Mouse (Mus musculus): ENCODE measurements around the gene Ice1. TPM values are rescaled to one million over a fixed set of nuclear protein-coding genes. Genes with fewer than 3 reads are reported as not detected.

Ice1 gene
- polyA plus RNA-seq, 1 experiment from 2014 or later = 19.9 TPM

DNA sequence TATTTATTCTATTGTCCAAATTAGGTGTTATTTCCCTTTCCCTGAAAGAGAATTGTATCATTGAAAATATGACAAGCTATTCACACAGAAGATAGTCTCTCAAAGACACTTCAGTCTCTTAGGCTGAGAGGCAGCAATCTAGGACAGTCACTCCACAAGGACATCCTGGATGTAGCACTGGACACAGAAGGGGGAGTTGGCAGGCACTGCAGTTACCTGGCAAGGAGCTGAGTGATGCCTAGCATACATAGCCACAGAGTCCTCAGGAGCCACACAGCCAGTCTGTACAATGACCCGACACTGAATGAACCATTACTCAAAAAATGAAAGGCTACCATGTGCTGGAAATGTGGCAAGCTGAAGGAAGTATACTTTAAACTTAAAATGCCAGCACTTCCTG is 35.9 kb downstream of the Ice1 start:
- H3K9me3 ChIP-seq (replicated peaks) = no peaks in the 10 kb centered on the region
- WGBS = 87% methylated on average over 1 of the region's 1 CpGs
- H3K36me3 ChIP-seq = peaks cover 94% of the 10 kb centered on the region
- no peak overlapping the region for H3K4me2 ChIP-seq
- no peak overlapping the region for H3K4me3 ChIP-seq (replicated peaks)
- H3K4me1 ChIP-seq = no peaks in the 10 kb centered on the region
- no peak for ATAC-seq (replicated peaks; ENCODE audit: low FRiP score)
- H3K9ac ChIP-seq = no peak overlapping the region
- H3K27ac ChIP-seq = no peak overlapping the region
- no peaks in the 10 kb centered on the region for H3K27me3 ChIP-seq

DNA sequence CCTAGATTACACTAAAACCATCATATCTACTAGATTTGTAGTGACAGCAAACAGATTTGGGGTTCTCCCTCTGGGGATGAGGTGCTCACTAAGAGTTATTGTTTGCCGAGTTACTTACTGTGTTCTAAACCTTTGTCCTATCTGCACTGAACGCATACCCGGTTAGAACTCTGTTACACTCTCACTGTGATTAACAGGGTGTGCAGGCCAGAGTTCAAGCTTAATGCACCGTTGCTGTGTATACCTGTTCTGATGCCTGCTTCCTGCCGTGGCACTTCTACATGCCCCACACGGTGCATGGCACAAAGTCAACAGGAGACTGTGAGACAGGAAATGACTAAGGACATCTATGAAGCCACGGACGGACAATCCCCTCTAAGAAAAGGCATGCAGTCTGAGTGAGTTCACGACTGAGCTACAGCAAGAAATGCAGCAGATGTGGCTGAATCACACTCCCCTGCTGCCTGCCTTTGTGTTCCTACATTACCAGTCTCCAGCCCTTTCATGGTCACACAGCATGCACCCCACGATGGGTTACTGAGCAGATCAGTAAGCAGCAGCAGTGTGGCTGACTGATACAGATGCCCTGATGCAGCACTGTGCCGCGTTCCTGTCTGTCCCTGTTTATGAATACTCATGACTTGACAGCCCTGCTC is 37.3 kb downstream of the Ice1 start:
- Histone ChIP-seq H3K4me3 (replicated peaks) (no peak overlapping the region), H3K9ac (no peak overlapping the region), H3K36me3 (peaks cover 94% of the 10 kb centered on the region), H3K4me1 (no peaks in the 10 kb centered on the region), H3K27me3 (no peaks in the 10 kb centered on the region), H3K4me2 (no peak overlapping the region), H3K27ac (peak overlapping the region; percentile 51), H3K9me3 (replicated peaks) (no peaks in the 10 kb centered on the region)
- ATAC-seq (replicated peaks; ENCODE audit: low FRiP score) = peak; percentile 76
- 72% methylated on average over 12 of the region's 12 CpGs for WGBS

DNA sequence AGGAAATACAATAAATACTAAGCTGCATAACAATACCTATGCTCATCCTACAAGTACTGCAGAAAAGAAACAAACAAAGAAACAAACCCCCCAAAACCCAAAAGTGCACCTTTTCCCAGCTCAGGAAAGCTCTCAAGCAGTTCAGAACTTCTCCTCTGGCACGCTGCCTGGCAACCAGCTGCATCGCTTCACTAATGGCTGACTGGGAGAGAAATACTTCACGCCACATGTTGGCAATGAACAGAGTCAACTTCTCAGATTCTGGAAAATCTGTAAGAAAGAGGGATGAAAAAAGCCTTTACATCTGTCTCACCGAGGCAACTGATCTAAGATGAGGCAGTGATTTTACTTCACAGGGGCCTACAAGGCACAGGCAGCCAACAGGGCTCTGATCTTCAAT is 38.5 kb downstream of the Ice1 start:
- 79% methylated on average over 4 of the region's 4 CpGs for WGBS
- peaks cover 94% of the 10 kb centered on the region for H3K36me3 ChIP-seq

DNA sequence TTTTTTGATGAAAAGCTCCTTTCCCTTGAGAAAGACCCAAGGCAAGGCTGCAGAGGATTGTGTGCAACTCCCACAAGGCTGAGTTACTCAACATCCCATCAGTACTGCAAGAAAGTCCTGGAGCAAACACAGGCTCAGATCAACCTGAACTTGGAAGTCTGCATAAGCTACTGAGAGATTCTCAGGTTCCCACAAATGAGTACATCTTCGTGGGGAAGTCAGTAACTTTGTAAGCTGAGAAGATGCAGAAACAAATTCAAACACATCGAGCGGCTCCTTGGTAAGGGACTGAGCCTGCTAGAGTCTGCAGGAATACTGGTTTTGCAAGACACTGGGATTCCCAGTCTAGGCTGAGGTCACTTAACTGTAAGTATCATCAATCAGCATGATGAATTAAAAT is 40.5 kb downstream of the Ice1 start:
- Histone ChIP-seq H3K27ac (no peak overlapping the region), H3K27me3 (no peaks in the 10 kb centered on the region), H3K4me1 (no peaks in the 10 kb centered on the region), H3K9me3 (replicated peaks) (no peaks in the 10 kb centered on the region), H3K4me3 (replicated peaks) (no peak overlapping the region), H3K36me3 (peaks cover 94% of the 10 kb centered on the region), H3K9ac (no peak overlapping the region), H3K4me2 (no peak overlapping the region)
- no peak for ATAC-seq (replicated peaks; ENCODE audit: low FRiP score)
- 81% methylated on average over 3 of the region's 3 CpGs for WGBS

More for the DNA sequence above, 38.5 kb downstream of the Ice1 start:
- H3K27me3 ChIP-seq = no peaks in the 10 kb centered on the region
- no peaks in the 10 kb centered on the region for H3K9me3 ChIP-seq (replicated peaks)
- H3K4me3 ChIP-seq (replicated peaks) = no peak overlapping the region
- H3K4me2 ChIP-seq = no peak overlapping the region
- no peak for ATAC-seq (replicated peaks; ENCODE audit: low FRiP score)
- H3K9ac ChIP-seq = no peak overlapping the region
- no peaks in the 10 kb centered on the region for H3K4me1 ChIP-seq
- no peak overlapping the region for H3K27ac ChIP-seq

DNA sequence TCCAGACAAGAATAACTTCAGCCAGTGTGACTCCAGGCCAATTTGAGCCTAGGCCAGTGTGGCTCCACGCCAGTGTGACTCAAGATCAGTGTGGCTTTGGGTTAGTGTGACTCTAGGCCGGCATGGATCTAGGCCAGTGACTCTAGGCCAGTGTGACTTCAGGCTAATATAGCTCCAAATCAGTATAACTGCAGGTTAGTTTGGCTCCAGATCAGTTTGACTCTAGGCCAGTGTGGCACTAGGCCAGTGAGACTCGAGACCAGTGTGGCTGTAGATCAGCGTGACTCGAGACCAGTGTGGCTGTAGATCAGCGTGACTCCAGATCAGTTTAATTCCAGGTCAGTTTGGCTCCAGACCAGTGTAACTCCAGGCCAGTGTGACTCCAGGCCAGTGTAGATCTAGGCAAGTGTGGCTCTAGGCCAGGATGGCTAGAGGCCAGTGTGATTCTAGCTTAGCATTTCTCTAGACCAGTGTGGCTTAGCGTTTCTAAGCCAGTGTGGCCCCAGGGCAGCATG is 47.1 kb downstream of the Ice1 start:
- H3K4me2 ChIP-seq = no peak overlapping the region
- H3K36me3 ChIP-seq = peaks cover 98% of the 10 kb centered on the region
- no peaks in the 10 kb centered on the region for H3K9me3 ChIP-seq (replicated peaks)
- no peaks in the 10 kb centered on the region for H3K4me1 ChIP-seq
- no peak overlapping the region for H3K4me3 ChIP-seq (replicated peaks)
- no peak overlapping the region for H3K9ac ChIP-seq
- H3K27me3 ChIP-seq = no peaks in the 10 kb centered on the region
- no peak for ATAC-seq (replicated peaks; ENCODE audit: low FRiP score)
- WGBS = 87% methylated on average over 7 of the region's 7 CpGs
- H3K27ac ChIP-seq = no peak overlapping the region

DNA sequence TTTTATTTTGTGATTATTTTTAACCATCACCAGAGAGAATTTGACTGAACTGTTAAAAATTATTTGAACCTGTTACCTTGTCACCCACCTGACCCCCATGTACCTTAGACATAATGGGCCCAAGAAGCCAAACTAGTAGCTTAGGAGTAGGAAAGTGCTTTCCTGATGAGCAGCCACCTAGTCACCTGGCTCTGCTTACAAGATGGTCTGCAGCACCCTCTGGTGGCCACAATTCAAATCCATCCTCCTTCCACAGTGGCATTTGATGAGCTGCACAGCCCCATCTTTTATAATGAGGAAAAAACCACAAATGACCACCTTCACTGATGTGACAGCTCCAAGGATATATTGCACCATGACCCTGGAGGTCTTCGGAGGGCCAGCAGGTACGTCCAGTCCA is 50.5 kb downstream of the Ice1 start:
- Histone ChIP-seq H3K4me2 (no peak overlapping the region), H3K27me3 (no peaks in the 10 kb centered on the region), H3K36me3 (peaks cover 66% of the 10 kb centered on the region), H3K27ac (no peak overlapping the region), H3K4me3 (replicated peaks) (no peak overlapping the region), H3K9me3 (replicated peaks) (no peaks in the 10 kb centered on the region), H3K4me1 (no peaks in the 10 kb centered on the region), H3K9ac (no peak overlapping the region)
- ATAC-seq (replicated peaks; ENCODE audit: low FRiP score) = no peak; the same call in 1 of the 2 replicates
- WGBS = 73% methylated on average over 2 of the region's 2 CpGs

DNA sequence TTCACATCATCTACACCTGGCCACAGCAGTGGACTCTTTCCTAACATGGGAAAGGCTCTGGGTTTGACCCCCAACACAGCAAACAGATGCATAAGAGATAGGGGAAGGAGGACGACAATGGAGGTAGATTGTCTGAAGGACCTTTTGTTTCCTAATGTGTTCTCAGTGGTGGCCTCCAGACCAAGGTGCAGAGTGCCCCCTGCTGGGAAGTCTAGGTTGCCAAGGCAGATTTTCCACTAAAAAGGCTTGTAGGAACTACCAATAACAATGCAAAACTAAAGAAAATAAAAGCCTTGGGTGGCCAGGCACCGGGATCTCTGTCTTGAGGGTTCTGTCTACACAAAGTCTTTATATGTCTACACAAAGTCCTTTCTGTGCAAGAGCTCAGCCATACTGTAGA is 54.9 kb downstream of the Ice1 start:
- Histone ChIP-seq H3K9me3 (replicated peaks) (no peaks in the 10 kb centered on the region), H3K4me1 (no peaks in the 10 kb centered on the region), H3K4me2 (no peak overlapping the region), H3K4me3 (replicated peaks) (no peak overlapping the region), H3K9ac (no peak overlapping the region), H3K27ac (no peak overlapping the region), H3K27me3 (no peaks in the 10 kb centered on the region), H3K36me3 (peaks cover 24% of the 10 kb centered on the region)
- WGBS = 35% methylated on average over 2 of the region's 2 CpGs
- ATAC-seq (replicated peaks; ENCODE audit: low FRiP score) = no peak

DNA sequence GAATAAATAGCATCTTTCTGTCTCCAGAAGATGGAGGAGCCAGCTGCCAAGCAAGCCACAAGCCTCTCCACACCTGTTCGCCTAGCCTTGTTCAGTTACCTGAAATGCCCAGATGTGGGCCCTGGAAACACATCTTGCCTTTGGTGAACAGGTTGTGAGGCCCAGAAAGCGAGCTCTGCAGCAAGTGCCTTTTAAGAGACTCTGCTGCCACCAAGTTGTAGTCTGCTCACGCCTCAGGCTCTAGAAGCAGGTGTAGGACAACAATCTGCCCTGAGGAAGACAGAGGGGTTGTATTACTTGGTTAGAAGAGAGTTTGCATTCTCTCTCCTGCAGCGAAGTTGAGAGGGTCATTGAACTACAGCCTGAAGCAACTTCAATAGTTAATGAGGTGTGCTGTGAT is 55.9 kb downstream of the Ice1 start:
- no peaks in the 10 kb centered on the region for H3K4me1 ChIP-seq
- no peak overlapping the region for H3K4me2 ChIP-seq
- no peak overlapping the region for H3K27ac ChIP-seq
- H3K9ac ChIP-seq = no peak overlapping the region
- ATAC-seq (replicated peaks; ENCODE audit: low FRiP score) = no peak
- no peaks in the 10 kb centered on the region for H3K27me3 ChIP-seq
- no peak overlapping the region for H3K4me3 ChIP-seq (replicated peaks)
- H3K9me3 ChIP-seq (replicated peaks) = no peaks in the 10 kb centered on the region
- peaks cover 14% of the 10 kb centered on the region for H3K36me3 ChIP-seq
- 75% methylated on average over 4 of the region's 4 CpGs for WGBS

DNA sequence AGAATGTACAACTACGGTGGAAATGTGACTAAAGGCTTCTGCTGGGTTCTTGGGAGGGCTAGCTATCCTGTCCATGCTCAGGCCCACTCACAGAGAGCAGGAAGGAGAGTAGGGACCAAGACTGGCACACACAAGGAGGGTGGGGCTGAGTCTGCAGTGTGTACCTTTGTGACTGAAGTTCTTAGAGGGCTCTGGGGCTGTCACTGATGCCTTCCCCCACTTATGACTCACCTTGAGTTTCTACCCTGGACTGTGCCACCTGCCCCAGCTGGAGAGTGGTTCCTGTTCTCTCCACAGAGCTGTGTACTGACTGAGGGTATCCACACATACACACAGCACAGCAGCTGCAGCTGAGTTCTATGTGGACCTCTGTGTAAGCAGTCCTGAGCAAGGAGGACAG is 63.2 kb downstream of the Ice1 start:
- Histone ChIP-seq H3K27ac (no peak overlapping the region), H3K4me3 (replicated peaks) (no peak overlapping the region), H3K9ac (no peak overlapping the region), H3K4me2 (no peak overlapping the region), H3K36me3 (no peaks in the 10 kb centered on the region), H3K9me3 (replicated peaks) (no peaks in the 10 kb centered on the region), H3K4me1 (no peaks in the 10 kb centered on the region), H3K27me3 (no peaks in the 10 kb centered on the region)
- ATAC-seq (replicated peaks; ENCODE audit: low FRiP score) = no peak
- WGBS = 86% methylated on average over 1 of the region's 1 CpGs

DNA sequence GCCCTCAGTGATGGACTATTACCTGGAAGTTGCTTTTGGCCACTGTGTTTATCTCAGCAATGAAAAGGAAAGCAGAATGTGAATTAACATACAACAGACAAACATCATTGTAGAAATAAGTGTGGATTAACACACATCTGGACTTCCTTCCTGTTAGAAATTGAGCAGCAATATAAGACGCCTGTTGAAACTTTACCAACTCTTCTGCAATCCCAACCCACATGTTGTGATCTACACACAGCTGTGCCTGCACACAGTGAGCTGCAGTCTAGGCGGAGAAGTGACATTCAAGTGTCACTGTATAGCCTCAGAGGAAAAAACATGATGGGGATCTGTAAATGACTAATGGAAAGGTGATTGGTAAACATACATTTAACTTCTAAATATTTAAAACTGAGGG is 69.5 kb downstream of the Ice1 start:
- Histone ChIP-seq H3K4me2 (no peak overlapping the region), H3K4me1 (no peaks in the 10 kb centered on the region), H3K27me3 (no peaks in the 10 kb centered on the region), H3K9ac (no peak overlapping the region), H3K36me3 (no peaks in the 10 kb centered on the region), H3K27ac (no peak overlapping the region), H3K4me3 (replicated peaks) (no peak overlapping the region), H3K9me3 (replicated peaks) (no peaks in the 10 kb centered on the region)
- WGBS = 84% methylated on average over 2 of the region's 2 CpGs
- ATAC-seq (replicated peaks; ENCODE audit: low FRiP score) = no peak

DNA sequence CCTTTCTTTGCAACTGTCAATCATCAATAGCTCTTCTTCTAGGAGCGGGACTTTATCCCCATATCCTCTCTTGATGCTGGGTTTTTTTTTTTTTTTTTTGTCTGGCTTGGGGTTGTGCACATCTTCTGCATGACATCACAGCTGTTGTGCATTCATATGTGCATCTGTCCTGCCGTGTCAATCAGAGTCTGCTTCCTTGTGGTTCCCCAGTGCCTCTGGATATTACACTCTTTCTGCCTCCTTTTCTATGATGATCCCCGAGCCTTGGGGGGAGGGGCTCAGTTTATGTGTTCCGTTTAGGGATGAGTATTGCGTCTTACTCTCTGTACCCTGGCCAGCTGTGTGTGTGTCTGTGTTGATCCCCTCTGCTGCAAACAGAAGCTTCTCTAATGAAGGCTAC is 84.0 kb downstream of the Ice1 start:
- no peak overlapping the region for H3K4me2 ChIP-seq
- no peak for ATAC-seq (replicated peaks; ENCODE audit: low FRiP score)
- no peak overlapping the region for H3K27ac ChIP-seq
- no peaks in the 10 kb centered on the region for H3K36me3 ChIP-seq
- H3K9me3 ChIP-seq (replicated peaks) = no peaks in the 10 kb centered on the region
- H3K4me1 ChIP-seq = no peaks in the 10 kb centered on the region
- no peak overlapping the region for H3K4me3 ChIP-seq (replicated peaks)
- no peaks in the 10 kb centered on the region for H3K27me3 ChIP-seq
- WGBS = 81% methylated on average over 5 of the region's 5 CpGs
- H3K9ac ChIP-seq = no peak overlapping the region

DNA sequence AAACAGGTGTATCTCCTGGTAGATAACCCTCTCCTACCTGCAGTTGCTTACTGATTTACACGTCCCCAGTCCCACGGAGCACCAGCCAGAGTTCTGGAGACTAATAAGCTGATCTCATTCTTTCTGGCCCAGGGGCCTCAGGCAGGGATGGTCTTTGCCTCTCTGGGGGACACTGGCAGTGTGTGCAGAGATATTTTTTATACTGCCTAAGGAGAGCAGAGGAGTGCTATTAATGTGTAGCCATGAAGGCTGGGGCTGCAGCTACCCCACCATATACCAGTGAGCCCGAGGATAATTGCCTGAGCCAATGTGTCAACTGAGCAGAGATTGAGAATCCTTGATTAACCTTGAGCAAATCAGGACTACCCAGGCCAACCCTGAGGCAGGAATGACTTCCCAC is 90.0 kb downstream of the Ice1 start:
- no peaks in the 10 kb centered on the region for H3K9me3 ChIP-seq (replicated peaks)
- H3K27ac ChIP-seq = no peak overlapping the region
- ATAC-seq (replicated peaks; ENCODE audit: low FRiP score) = no peak; the same call in 1 of the 2 replicates
- H3K4me1 ChIP-seq = 0 out of 2 replicates have a peak, but pooled peaks cover 2% of the 10 kb centered on the region
- no peaks in the 10 kb centered on the region for H3K27me3 ChIP-seq
- H3K9ac ChIP-seq = no peak overlapping the region
- H3K4me3 ChIP-seq (replicated peaks) = no peak overlapping the region
- no peak overlapping the region for H3K4me2 ChIP-seq
- WGBS = 42% methylated on average over 3 of the region's 3 CpGs
- no peaks in the 10 kb centered on the region for H3K36me3 ChIP-seq

DNA sequence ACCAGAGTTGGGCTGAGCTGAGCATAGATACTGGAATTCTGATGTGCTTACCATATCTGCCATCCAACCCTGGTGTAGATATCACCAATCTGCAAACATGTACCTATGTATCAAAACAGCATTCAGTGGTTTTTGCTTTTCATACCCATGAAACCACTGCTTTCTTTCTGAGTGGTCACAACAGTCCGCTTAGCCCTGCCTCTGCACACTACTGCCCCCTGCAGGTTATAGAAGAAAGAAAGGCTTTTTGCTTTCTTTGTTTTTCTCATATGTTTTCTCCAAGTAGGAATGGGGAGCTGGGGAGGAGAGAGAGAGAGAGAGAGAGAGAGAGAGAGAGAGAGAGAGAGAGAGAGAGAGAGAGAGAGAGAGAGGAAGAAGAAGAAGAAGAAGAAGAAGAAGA is 92.2 kb downstream of the Ice1 start:
- Histone ChIP-seq H3K27ac (no peak overlapping the region), H3K27me3 (no peaks in the 10 kb centered on the region), H3K4me2 (no peak overlapping the region), H3K36me3 (no peaks in the 10 kb centered on the region), H3K4me1 (0 out of 2 replicates have a peak, but pooled peaks cover 2% of the 10 kb centered on the region), H3K9me3 (replicated peaks) (no peaks in the 10 kb centered on the region), H3K4me3 (replicated peaks) (no peak overlapping the region), H3K9ac (no peak overlapping the region)
- 5% methylated on average over 1 of the region's 1 CpGs for WGBS
- ATAC-seq (replicated peaks; ENCODE audit: low FRiP score) = 0 out of 2 replicates have a peak, but pooled peaks have one; percentile 49

All from kidney, embryonic 15.5 days (tissue).